8 mouse cellular contexts compared by ENCODE assay signal in the genomic region with DNA sequence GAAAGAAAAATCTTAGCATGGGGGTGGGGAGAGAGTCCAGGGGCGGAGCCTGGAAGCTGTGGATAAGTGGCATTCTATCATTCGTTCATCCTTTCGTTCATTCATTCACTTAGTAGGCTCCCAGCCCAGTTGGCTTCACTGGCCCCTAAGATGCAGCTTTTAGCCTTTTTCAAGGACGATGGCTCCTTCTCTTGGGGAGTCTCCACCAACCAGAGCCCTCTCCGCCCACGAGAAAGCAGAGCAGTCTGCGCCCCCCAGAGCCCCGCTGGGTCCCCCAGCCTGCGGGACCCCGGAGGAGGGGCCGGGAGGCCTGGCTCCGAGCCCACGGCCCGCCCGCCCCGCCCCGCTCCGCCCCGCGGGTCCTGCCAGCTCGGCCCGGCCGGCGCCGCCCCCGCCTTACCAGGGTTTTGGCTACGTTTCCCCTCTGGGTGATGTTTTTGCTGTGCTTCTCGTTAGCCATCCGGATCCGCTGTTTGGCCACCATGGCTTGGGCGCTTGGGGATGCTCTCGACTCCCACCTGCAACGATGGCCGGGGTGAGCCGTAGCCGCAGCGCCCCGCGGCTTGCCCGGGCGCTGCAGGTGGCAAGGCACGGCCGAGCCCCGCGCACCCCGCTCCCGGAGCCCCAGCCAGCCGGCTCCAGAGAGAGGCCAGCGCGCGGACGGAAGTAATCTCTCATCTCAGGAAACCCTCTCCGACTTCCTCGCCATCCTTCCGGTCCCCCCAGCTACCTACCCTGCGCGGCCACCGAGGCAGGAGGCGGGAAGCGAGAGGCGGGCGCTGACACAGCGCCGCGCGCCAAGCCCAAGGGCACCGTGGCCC. TPM values are rescaled to one million over a fixed set of nuclear protein-coding genes. Genes with fewer than 3 reads are reported as not detected.
DNase-seq lines count a peak whose midpoint lies in the region; ATAC-seq and TF ChIP-seq lines count a peak whose summit lies in the region.

No protein-coding gene starts in this region.

- peak overlapping the region; percentile 88 for H3K9ac ChIP-seq in heart, embryonic 13.5 days
- peak overlapping the region; percentile 81 for H3K9ac ChIP-seq in kidney, embryonic 16.5 days (replicated peaks; ENCODE audit: low read length)
- H3K9ac ChIP-seq in midbrain, embryonic 16.5 days (ENCODE audit: low read depth, low read length), result peak overlapping the region; percentile 88

- peak overlapping the region; percentile 93 for H3K4me2 ChIP-seq in heart, embryonic 13.5 days
- H3K4me2 ChIP-seq in kidney, embryonic 16.5 days (replicated peaks; ENCODE audit: low read depth, low read length), result peak overlapping the region; percentile 96
- peak overlapping the region; percentile 70 for H3K4me2 ChIP-seq in midbrain, embryonic 16.5 days (ENCODE audit: low read length)

- peaks cover 22% of the 10 kb centered on the region for H3K27me3 ChIP-seq in forebrain, embryonic 10.5 days (ENCODE audit: poor library complexity, severe bottlenecking)
- peaks cover 7% of the 10 kb centered on the region for H3K27me3 ChIP-seq in heart, embryonic 13.5 days (replicated peaks)
- H3K27me3 ChIP-seq in kidney, embryonic 16.5 days (ENCODE audit: insufficient read depth, low read length), result no peaks in the 10 kb centered on the region
- no peaks in the 10 kb centered on the region for H3K27me3 ChIP-seq in midbrain, embryonic 16.5 days (ENCODE audit: control insufficient read depth, insufficient read depth, low read depth, low read length)

- DNase-seq in 3T3-L1 (ENCODE audit: low read depth, low spot score) (peak; percentile 64), liver (peak; percentile 58)
- peak; percentile 57 for DNase-seq in forebrain, embryonic 10.5 days (ENCODE audit: extremely low spot score, low spot score)
- peak; percentile 42 to 43 for DNase-seq in spleen, postnatal 36 days (ENCODE audit: low spot score in 2 of 2)

- ATAC-seq in heart, embryonic 13.5 days (ENCODE audit: extremely low read depth, insufficient number of reproducible peaks, low FRiP score, low TSS enrichment), result peak; percentile 61; the same call in 1 of the 2 replicates
- peak; percentile 78 for ATAC-seq in kidney, embryonic 16.5 days (ENCODE audit: low FRiP score, low TSS enrichment)
- peak; percentile 78 for ATAC-seq in midbrain, embryonic 16.5 days

- H3K4me1 ChIP-seq in bone marrow, adult 2 months (ENCODE audit: control insufficient read depth, insufficient read depth, low read length), result no peaks in the 10 kb centered on the region; the same call in 1 of the 2 replicates
- H3K4me1 ChIP-seq in forebrain, embryonic 10.5 days, result peaks cover 33% of the 10 kb centered on the region
- H3K4me1 ChIP-seq in heart, embryonic 13.5 days, result peaks cover 52% of the 10 kb centered on the region
- peaks cover 30% of the 10 kb centered on the region; the same call in 1 of the 2 replicates for H3K4me1 ChIP-seq in kidney, embryonic 16.5 days (ENCODE audit: insufficient read depth, low read length)
- peaks cover 17% of the 10 kb centered on the region for H3K4me1 ChIP-seq in midbrain, embryonic 16.5 days (ENCODE audit: control insufficient read depth, insufficient read depth, low read length)

- peak overlapping the region; percentile 45; the same call in 1 of the 2 replicates for H3K27ac ChIP-seq in bone marrow, adult 2 months (ENCODE audit: control insufficient read depth, insufficient read depth, low read depth, low read length, poor library complexity)
- peak overlapping the region; percentile 91 for H3K27ac ChIP-seq in forebrain, embryonic 10.5 days
- H3K27ac ChIP-seq in heart, embryonic 13.5 days (replicated peaks), result peak overlapping the region; percentile 79
- peak overlapping the region; percentile 70 for H3K27ac ChIP-seq in kidney, embryonic 16.5 days (ENCODE audit: low read length)
- peak overlapping the region; percentile 91 for H3K27ac ChIP-seq in midbrain, embryonic 16.5 days (ENCODE audit: low read length)

- no peaks in the 10 kb centered on the region for H3K36me3 ChIP-seq in forebrain, embryonic 10.5 days (replicated peaks)
- H3K36me3 ChIP-seq in heart, embryonic 13.5 days, result no peaks in the 10 kb centered on the region
- no peaks in the 10 kb centered on the region for H3K36me3 ChIP-seq in kidney, embryonic 16.5 days (ENCODE audit: insufficient read depth, low read length)
- H3K36me3 ChIP-seq in midbrain, embryonic 16.5 days (ENCODE audit: control insufficient read depth, insufficient read depth, low read length), result no peaks in the 10 kb centered on the region

- WGBS in bone marrow, adult 2 months, result 3% methylated on average over 64 of the region's 67 CpGs
- under 1% methylated on average over 65 of the region's 67 CpGs for WGBS in forebrain, embryonic 10.5 days
- under 1% methylated on average over 67 of the region's 67 CpGs for WGBS in heart, embryonic 13.5 days
- 1% methylated on average over 51 of the region's 67 CpGs for WGBS in kidney, embryonic 16.5 days
- under 1% methylated on average over 57 of the region's 67 CpGs for WGBS in midbrain, embryonic 16.5 days

- H3K4me3 ChIP-seq in bone marrow, adult 2 months (replicated peaks; ENCODE audit: control insufficient read depth, low read depth, low read length), result peak overlapping the region; percentile 60
- H3K4me3 ChIP-seq in forebrain, embryonic 10.5 days, result peak overlapping the region; percentile 81
- H3K4me3 ChIP-seq in heart, embryonic 13.5 days, result peak overlapping the region; percentile 73
- H3K4me3 ChIP-seq in kidney, embryonic 16.5 days (ENCODE audit: low read length), result peak overlapping the region; percentile 64
- peak overlapping the region; percentile 58 for H3K4me3 ChIP-seq in midbrain, embryonic 16.5 days (ENCODE audit: low read depth, low read length)

- TF ChIP-seq CTCF in bone marrow, adult 2 months (IDR thresholded peaks at IDR 0.05; ENCODE audit: control insufficient read depth, insufficient read depth, low read length), result no peak

- no peak for TF ChIP-seq POLR2A in bone marrow, adult 2 months (IDR thresholded peaks at IDR 0.05; ENCODE audit: borderline replicate concordance, control insufficient read depth, low read depth, low read length)

- H3K9me3 ChIP-seq in forebrain, embryonic 10.5 days, result no peaks in the 10 kb centered on the region
- H3K9me3 ChIP-seq in heart, embryonic 13.5 days, result no peaks in the 10 kb centered on the region
- H3K9me3 ChIP-seq in kidney, embryonic 16.5 days (ENCODE audit: low read length), result no peaks in the 10 kb centered on the region
- no peaks in the 10 kb centered on the region for H3K9me3 ChIP-seq in midbrain, embryonic 16.5 days (replicated peaks; ENCODE audit: control insufficient read depth, low read length, poor library complexity, severe bottlenecking)

RNA-seq across cellular contexts. Expression of gene Serp2, which starts 0.4 kb away (rescaled TPM):
- polyA plus RNA-seq in bone marrow, adult 2 months (2011; ENCODE audit: insufficient read depth, insufficient read length, low replicate concordance, missing spikeins), result not detected in 2 replicates
- polyA plus RNA-seq in forebrain, embryonic 10.5 days (2016; fragmentation: Nextera tagmentation; extraction: Ambion mirVana), result 24.9 and 25.2 TPM in 2 replicates
- 12.2 and 13.6 TPM in 2 replicates for polyA plus RNA-seq in heart, embryonic 13.5 days (2015; fragmentation: Nextera tagmentation; extraction: Ambion mirVana)
- 10.0 and 12.2 TPM in 2 replicates for polyA plus RNA-seq in kidney, embryonic 16.5 days (2015; fragmentation: Nextera tagmentation; extraction: Ambion mirVana)
- polyA plus RNA-seq in midbrain, embryonic 16.5 days (2015; fragmentation: Nextera tagmentation; extraction: Ambion mirVana), result 207 and 239 TPM in 2 replicates

Comparison
In these comparisons a context has a peak if more than half of its experiments do, and no peak if none do; other contexts are left out.
1. Peak in every context shown above with its lines: DNase-seq, ATAC-seq, H3K4me3 ChIP-seq and H3K27ac ChIP-seq.